Mouse (Mus musculus): ENCODE measurements around the gene Ebf1.

- TF ChIP-seq CTCF (IDR thresholded peaks at IDR 0.05; ENCODE audit: control insufficient read depth, insufficient read depth, insufficient replicate concordance, low read depth, low read length) = no peak
- no peak for TF ChIP-seq POLR2A (IDR thresholded peaks at IDR 0.05; ENCODE audit: control insufficient read depth, low read depth, low read length)
These were observed 296.7 kb downstream of the Ebf1 start for GRCm38 (mm10) chr11:44913806-44914205.
